Comparison of ENCODE assay signal across 9 mouse cellular contexts in genomic region chr3:54568096-54568495, GRCm38 (mm10).
"Had no signal": no experiment of that assay in that cellular context is flagged by ENCODE, and none has a peak within 500 bp of the region (broad histone marks: within the 10 kb centered on the region; RNA-seq: fewer than 3 reads in every experiment).

No protein-coding gene starts in this region.

- H3K27ac ChIP-seq: limb, embryonic 12.5 days; liver, embryonic 15.5 days; midbrain, embryonic 13.5 days; neural tube, embryonic 15.5 days had no signal

- H3K36me3 ChIP-seq: limb, embryonic 12.5 days; liver, embryonic 15.5 days; midbrain, embryonic 13.5 days; neural tube, embryonic 15.5 days had no signal

- ATAC-seq: midbrain, embryonic 13.5 days had no signal

- DNase-seq: kidney, postnatal 25 days; layer of hippocampus, adult 9-11 months; layer of hippocampus, postnatal 36 days; lung, adult 2 months; lung, postnatal 36 days had no signal

- H3K4me2 ChIP-seq: limb, embryonic 12.5 days; liver, embryonic 15.5 days; midbrain, embryonic 13.5 days; neural tube, embryonic 15.5 days had no signal

- H3K4me3 ChIP-seq: limb, embryonic 12.5 days; liver, embryonic 15.5 days; midbrain, embryonic 13.5 days; neural tube, embryonic 15.5 days had no signal

- H3K9me3 ChIP-seq: limb, embryonic 12.5 days; liver, embryonic 15.5 days; midbrain, embryonic 13.5 days; neural tube, embryonic 15.5 days had no signal

- H3K4me1 ChIP-seq: limb, embryonic 12.5 days; liver, embryonic 15.5 days; midbrain, embryonic 13.5 days; neural tube, embryonic 15.5 days had no signal

- H3K9ac ChIP-seq: limb, embryonic 12.5 days; liver, embryonic 15.5 days; midbrain, embryonic 13.5 days; neural tube, embryonic 15.5 days had no signal

- H3K27me3 ChIP-seq: limb, embryonic 12.5 days; liver, embryonic 15.5 days; midbrain, embryonic 13.5 days; neural tube, embryonic 15.5 days had no signal
